Mouse (Mus musculus): ENCODE results near the gene Mbtd1. TPM values are rescaled to one million over a fixed set of nuclear protein-coding genes. Genes with fewer than 3 reads are reported as not detected.
A peak's percentile ranks its signal among the peaks of the same experiment; 100 is the strongest.

Gene Mbtd1
- polyA plus RNA-seq, 1 experiment = 18.4 TPM

DNA sequence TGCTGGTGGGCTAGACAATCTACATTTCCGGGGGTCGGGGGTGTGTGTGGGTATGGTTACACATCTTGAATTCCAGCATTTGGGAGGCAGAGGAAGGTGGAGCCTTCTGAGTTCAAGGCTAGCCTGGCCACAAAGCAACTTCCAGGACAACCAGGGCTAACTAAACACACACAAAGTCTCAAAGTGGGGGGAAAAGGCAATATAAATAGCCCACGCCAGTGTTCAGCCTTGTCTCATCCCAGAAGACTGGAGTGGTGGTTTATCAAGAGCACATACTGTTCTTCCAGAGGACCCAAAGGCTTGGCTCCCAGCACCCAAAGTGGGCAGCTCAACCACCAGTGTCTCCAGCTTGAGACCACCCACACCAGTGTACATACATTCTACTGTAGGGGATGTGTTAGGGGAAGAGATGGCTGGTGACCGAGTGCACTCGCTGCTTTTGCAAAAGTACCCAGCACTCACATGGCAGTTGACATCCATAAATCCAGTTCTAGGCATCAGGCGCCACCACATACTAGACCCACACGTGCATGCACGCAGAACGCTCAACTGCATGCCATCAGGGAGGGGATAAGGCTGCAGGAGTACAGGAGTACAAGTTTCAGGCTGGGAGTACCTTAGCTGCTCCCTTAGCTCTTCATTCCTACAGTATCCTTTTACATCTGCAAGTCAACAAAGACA lies 63.4 kb downstream of the Mbtd1 start:
- DNase-seq (ENCODE audit: low spot score) = no peak

DNA sequence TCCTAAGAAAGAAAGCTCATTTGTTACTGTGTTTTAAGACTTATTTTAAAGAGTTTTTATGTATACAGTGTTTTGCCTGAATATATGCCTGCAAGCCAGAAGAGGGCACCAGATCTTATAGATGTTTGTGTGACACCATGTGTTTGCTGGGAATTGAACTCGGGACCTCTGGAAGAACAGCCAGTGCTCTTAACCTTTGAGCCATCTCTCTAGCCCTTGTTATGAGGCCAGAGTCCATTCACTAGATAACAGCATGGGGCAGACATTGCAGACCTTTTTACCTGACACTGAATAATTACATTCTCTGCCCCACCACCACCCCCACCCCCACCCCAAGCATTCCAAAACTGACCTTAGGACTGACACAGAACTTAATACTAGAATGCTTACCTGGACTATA lies 64.4 kb downstream of the Mbtd1 start:
- DNase-seq (ENCODE audit: low spot score) = no peak

DNA sequence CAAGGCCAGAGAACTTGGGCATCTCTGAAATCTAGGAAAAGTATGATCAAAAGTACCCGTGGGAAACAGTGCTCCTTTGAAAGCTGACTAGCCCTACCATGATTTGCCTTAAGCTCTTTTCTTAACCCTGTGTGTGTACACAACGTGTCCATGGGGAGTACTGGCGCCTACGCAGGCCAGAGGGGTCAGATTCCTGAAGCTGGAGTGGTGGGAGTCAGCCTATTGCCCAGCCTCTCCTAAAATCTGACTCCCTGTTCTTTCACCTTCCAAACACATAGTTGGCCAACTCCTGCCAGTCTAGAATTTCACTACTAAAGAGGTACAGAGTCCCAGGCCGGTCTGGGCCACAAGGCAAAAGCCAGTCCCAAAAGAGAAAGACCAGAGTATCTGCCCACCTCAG lies 66.7 kb downstream of the Mbtd1 start:
- DNase-seq (ENCODE audit: low spot score) = no peak

DNA sequence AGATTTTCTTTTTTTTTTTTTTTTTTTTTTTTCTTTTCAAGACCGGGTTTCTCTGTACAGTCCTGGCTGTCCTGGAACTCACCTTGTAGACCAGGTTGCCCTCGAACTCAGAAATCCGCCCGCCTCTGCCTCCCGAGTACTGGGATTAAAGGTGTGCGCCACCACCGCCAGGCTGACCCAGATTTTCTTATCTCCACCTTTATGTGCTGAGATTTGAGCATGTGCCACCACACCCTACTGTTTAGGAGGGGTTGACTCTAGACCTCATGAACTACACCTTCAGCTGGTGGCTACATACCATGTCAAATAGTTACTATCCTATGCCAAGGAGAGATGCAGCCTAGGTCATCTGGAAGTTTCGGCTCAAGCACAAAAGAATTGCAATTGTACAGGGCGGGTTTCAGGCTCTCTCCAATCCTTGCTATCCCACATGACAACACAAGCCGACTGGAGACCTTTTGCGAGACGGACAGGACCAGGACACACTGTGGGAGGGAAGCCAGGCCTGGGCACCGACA lies 69.1 kb downstream of the Mbtd1 start:
- DNase-seq (ENCODE audit: low spot score) = no peak

DNA sequence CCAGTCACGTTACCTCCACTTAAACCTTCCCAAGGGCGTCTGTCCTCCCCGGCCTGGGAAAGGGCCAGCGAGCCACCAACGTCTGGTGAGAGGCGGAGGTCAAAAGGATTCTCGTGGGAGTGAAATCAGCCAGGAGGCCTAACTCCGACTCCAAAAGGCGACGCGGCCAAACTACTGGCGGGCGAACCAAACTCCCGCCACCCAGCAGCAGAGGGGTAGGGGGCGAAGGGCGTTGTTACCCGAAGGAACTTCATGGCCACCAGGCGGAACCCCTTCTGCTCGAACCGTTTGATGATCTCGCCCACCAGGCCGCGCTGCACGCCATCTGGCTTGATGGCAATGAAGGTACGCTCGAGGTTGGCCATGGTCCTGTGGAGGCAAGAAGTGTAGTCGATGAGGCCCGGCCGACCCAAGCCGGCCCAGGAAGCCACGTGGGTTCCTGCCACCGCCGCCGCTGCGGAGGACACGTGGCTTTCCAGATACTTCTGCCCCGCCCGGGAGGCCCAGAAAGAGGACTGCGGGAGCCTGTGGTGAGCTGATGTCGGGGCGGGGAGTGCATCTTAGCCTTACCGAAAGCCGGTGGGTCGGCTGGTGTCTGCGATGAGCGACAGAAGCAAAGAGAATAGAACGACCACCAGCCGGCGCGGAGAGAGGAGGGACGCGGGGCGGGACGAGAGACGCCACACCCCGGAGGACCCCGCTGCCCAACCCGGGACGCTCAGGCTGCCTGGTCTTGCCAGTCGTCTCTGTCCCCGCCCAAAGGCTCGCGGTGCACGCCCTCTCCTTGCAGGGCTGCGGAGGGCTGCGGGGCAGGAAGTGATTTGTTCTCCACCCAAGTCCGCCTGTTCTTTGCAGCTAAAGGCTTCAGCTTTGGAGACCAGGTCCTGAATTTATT lies 69.9 kb downstream of the Mbtd1 start:
- peak; percentile 86 for DNase-seq (ENCODE audit: low spot score)

DNA sequence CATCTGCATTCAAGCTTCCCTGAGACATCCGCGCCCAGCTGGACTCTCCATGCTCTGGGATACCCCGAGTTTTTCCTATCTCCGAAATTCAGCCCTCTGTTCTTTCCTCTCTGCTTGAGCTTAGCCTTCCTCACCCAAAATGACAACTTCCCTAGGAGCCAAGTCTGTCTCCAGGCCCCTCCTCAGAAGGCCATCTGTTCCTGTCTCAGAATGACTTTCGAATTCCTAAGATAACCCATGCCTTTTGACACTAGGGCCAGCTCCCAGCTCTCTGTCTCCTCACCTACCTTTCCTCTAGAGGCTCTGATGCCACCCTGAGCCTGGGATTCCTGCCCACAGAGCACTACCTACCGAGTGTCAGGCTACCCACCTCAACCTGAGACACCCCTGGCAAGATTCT lies 70.5 kb downstream of the Mbtd1 start, which contains the start of gene Nme2:
Nme2 (minus strand) TSS at position 101 of the 400 bp plus-strand sequence.
- DNase-seq (ENCODE audit: low spot score) = no peak

DNA sequence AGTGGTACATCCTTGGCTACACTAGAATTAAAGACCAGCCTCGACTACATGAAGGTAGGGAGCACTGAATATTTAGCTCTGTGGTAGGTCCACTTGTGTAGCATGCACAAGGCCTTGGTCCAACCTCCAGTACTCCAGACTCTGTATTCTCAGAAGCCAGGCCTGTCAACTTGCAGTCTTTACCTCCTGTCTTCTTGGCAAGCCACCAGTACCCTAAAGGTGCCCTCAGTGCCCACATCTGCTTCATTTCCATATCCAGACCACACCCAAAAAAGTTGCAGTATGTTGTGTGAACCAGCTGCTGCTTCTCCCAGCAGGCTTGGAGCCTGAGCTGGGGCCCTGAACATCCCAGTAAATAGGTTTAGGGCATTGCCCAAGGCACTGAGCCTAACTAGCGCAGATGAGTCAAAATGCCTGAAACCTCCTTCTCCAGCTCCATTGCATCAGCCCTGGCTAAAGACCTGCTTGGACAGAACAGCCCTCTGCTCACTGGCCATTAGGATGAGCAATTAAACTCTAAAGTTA lies 71.4 kb downstream of the Mbtd1 start:
- DNase-seq (ENCODE audit: low spot score) = no peak

DNA sequence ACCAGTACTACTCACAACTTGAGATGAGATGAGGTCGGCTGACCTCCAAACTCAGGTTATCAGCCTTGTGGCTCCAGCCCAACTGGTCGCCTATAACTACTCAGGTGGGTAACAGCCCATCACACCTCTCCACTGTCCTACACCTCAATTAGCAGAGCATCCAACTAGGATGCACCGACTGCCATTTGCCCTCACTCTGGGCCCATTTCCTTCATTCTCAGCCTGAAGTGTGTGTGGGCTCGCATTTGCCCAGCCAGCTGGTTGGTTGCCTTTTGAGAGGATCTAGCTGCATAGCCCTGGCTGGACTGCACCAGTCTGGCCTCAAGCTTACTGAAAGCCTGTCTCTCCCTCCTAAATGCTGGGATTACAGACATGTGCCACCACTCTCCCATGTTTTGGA lies 72.1 kb downstream of the Mbtd1 start:
- no peak for DNase-seq (ENCODE audit: low spot score)

DNA sequence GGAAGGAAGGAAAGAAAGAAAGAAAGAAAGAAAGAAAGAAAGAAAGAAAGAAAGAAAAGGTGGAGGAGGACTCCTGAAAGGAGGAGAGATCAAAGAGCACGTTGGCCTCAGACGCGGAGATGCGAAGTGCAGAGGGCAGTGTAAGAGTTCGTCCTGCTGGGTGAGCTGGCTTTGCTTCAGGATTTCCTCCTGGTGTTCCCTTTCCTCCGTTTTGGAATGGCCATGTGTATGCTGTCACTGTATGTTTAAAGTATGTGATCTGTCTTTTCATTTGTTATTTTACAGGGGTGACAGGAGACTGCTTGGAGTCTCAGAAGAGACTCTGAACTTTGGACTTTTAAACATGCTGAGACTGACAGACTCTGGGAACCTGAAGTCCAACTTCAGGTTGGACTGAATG lies 75.8 kb downstream of the Mbtd1 start:
- DNase-seq (ENCODE audit: low spot score) = no peak

DNA sequence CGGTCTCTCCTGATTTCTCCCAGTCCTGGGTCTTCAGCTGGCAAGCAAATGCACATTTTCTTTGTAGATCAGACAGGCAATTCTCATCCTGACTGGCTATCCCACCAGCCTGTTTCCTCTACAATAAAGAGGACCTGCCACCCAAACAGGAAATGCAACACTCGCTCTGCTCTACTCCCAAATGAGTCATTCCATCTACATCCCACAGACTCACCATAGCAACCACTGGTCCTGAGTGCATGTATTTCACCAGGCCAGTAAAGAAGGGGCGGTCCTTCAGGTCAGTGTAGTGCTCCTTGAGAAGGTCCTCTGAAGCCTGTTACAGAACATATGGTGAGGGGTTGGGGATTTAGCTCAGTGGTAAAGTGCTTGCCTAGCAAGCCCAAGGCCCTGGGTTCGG lies 77.4 kb downstream of the Mbtd1 start:
- DNase-seq (ENCODE audit: low spot score) = no peak

DNA sequence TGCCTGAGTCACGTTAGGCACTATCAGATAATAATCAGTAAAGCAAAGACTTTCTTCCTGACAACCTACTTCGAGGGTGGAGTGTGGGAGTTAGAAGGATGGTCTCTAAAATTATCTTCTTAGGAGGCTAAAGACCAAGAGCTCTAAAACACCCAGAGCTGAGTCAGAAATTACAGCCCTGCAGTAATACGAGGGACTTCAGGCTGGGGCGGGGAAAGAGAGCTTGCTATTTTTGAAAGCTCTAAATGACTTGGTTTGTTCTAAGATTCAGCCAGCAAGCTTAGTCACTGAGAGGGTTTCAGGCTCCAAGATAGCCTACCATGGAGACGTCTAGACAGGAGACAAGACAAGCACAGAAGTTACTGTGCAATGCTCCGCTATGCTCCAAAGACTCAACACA lies 79.7 kb downstream of the Mbtd1 start:
- DNase-seq (ENCODE audit: low spot score) = no peak

DNA sequence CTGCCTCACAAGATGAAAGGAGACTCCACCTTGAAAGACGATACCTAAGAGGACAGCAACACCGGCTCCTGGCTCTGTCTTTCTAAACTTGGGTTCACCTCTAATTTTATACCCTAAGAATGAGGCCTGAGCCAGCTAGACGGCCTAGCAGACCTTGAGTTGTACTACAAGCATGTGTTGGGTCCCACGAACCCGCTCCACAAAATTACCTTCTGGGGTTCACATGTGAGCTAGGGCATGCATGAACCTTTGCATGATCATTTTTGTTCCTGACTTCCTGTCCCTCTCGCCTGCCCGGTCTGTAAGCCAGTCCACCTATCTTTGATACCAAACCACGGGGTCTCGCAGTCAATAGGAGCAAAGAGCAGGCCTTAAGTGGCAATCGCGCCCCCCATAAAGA lies 81.7 kb downstream of the Mbtd1 start:
- DNase-seq (ENCODE audit: low spot score) = no peak

DNA sequence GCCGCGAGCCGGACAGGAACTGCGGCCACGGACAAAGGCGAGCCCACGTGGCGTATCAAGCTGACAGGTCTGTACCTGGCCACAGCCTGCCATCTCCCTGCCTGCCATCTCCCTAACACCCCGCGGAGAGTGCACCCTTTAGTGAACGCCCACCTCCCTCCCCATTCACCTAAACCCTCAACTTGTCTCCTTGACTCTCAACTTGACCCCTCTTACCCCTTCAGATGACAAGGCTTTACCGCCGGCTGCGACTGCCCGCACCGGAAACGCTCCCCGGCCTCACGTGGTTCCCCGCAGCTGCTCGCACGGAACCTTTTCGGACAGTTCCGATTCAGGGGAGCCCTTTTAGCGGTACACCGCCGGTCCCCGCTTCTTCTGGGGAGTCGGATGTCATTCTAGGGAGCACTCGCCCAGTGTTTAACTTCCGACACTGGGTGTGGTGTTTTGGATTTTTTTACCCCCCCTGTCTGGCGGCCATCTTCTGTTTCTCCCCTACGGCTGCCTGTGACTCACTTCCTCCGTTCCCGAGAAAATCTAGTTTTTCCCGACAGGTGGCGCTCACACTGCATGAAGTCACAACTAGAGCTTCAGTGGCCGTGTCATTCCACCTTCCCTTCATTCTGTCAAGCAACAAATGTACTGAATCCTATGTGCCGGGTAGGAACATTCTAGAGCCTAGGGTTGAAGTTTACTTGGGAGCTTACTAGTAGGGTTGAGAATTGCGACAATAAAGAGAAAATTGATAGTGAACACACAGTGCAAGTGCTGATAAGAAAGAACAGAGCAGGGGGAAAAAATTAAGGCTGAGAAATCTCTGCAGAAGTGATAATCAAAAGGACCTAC lies 82.6 kb downstream of the Mbtd1 start, which contains the start of the genes Gm20390 and Nme1:
Gm20390 (minus strand) TSS at position 289 of the 843 bp plus-strand sequence.
Nme1 (minus strand) TSS at position 517 of the 843 bp plus-strand sequence.
- peak; percentile 93 for DNase-seq (ENCODE audit: low spot score)

DNA sequence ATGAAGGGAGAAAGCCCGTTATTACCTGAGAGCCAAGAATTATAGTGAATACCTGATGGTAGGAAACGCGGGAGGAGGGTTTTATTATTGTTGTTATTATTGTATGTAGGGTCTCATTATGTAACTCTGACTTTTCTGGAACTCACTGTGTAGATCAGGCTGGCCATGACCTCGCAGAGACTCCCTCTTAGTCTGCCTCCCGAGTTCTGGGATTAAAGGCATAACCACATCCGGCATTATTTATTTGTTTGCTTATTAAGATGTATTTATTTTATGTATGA lies 83.1 kb downstream of the Mbtd1 start:
- no peak for DNase-seq (ENCODE audit: low spot score)

DNA sequence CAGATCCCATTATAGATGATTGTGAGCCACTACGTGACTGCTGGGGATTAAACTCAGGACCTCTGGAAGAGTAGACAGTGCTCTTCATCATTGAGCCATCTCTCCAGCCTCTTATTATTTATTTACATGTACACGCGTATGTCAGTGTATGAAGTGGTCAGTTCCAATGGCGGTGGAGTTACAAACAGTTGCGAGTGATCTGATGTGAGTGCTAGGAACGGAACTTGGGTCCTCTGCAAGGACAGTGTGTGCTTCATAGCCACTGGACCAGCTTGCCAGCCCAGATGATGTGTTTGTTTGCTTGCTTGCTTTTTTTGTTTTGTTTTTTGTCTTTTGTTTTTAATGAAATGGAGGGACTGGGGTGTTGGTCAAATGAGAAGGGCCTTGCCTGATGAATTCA lies 83.5 kb downstream of the Mbtd1 start:
- DNase-seq (ENCODE audit: low spot score) = no peak

DNA sequence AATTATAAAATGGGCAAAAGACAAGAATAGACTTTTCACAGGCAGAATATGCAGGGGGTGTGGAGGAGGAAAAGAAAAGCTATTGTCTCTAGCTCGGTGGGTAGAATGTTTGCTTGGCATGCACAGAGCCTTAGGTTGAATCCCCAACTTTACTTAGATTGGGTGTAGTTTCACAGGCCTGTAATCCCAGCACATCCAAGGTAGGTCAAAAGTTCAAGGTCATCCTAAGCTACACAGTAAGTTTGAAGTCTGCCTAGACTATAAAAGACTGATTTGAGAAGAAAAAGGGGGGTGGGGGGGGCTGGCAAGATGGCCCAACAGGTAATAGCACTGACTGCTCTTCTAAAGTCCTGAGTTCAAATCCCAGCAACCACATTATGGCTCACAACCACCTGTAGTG lies 84.1 kb downstream of the Mbtd1 start:
- no peak for DNase-seq (ENCODE audit: low spot score)

DNA sequence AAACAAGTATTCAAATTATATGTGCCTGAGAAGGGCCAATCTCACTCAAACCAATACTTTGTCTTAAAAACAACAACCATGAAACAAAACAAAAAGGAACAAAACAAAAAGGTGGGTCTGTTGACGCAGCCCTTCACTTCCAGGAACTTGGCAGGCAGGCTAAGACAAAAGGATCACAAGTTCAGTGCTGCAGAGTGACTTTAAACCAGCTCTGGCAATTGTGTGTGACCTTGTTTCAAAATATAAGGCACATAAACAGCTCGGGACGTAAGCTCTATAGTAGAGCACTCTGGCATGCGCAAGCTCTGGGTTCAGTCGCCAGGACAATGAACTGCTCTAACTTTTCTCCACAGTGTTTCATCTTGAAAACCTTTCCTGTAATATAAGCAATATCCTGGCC lies 87.3 kb downstream of the Mbtd1 start:
- DNase-seq (ENCODE audit: low spot score) = no peak

DNA sequence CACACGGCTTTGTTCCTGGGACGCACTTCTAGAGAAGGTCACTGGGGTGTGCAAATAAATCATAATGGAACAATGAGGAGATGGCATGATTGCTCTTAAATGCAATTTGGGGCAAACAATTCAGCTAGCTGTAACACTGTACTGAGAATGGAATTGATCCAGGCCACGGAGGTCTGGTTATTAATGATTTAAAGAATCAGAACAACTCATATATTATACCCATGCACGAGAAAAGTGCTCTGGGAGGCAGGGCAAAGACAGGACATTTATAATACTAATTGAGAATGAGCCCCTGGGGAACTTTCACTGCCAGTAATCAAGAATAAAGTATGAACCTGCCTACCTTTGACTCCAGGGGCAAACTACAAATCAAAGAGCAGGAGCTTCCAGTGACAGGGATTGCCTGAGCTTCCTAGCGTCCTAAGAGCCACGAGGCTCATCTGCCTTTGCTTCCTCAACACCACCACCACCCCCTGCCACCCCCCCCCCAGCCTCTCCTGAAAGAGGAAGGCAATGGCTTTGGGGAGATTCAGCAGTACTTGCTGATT lies 93.9 kb downstream of the Mbtd1 start:
- DNase-seq (ENCODE audit: low spot score) = no peak

DNA sequence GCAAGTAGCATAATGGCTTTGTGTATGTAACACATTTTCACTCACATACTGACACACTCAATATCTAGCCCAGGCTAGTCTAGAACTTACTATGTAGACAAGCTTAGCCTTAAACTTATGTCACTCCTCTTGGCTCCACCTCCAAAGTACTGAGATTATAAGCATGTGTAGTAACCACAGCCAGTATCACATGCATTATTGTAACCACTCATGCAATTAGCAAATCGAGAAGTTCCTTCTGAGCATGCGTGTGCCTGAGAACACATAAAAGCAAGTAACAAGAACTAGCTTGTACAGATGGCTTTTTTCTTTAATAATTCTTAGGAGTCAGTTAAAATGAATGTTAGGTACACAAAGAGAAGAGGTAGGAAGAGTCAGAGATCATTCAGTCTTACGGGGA lies 99.0 kb downstream of the Mbtd1 start:
- no peak for DNase-seq (ENCODE audit: low spot score)

DNA sequence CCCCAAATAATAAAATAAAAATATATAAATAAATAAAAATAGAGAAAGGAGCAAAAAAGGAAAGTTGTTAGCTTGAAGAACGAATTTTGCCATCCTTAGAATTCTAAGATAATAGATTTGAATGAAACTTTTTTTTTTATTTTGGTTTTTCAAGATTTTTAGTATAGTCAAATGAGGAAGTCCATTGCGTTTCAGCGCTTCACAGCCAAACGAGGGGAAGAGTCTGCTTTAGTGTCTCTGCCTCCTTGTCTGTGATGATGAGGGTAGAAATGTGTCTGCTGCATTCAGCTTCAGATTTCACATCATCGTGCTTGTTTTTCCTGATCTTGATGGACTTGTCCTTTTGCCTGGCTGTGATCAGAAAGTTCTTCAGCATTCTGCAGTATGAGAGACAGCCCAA lies 99.6 kb downstream of the Mbtd1 start:
- no peak for DNase-seq (ENCODE audit: low spot score)

DNA sequence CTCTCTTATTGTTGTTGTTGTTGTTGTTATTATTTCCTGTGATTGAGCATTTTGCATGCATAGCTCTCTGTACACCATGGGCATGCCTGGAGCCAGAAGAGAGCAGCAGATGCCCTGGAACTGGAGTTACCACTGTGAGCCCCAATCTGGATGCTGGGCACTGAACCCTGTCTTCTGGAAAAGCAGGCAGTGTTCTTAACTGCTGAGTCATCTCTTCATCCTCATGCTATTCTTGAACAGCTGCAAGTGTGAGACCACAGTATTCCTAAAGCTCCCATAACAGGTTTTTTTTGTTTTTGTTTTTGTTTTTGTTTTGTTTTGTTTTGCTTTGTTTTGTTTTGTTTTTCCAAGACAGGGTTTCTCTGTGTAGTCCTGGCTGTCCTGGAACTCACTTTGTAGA lies 100.6 kb downstream of the Mbtd1 start:
- DNase-seq (ENCODE audit: low spot score) = no peak

DNA sequence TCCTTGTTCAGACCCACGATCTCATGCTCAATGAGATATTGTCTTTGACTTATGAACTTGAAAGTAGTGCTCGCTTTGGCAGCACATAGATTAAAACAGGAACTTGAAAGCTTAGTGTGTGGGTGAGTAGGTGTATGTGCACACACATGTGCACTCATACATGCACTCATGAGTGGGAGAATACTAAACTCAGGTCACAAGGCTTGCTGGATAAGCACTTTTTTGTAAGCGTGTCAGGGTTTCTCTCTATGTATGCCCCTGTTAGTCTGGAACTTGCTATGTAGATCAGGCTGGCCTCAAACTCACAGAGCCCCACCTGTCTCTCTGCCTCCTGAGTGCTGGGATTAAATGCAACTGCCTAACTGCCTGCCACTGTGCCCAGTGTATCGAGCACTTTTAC lies 101.4 kb downstream of the Mbtd1 start:
- no peak for DNase-seq (ENCODE audit: low spot score)

Data from urinary bladder, adult 2 months (tissue).